Mouse (Mus musculus): ENCODE data around the gene Krt36. TPM values are rescaled to one million over a fixed set of nuclear protein-coding genes. Genes with fewer than 3 reads are reported as not detected.

Krt36 gene
- polyA plus RNA-seq, 2 experiments from 2014 or later: not detected

DNA sequence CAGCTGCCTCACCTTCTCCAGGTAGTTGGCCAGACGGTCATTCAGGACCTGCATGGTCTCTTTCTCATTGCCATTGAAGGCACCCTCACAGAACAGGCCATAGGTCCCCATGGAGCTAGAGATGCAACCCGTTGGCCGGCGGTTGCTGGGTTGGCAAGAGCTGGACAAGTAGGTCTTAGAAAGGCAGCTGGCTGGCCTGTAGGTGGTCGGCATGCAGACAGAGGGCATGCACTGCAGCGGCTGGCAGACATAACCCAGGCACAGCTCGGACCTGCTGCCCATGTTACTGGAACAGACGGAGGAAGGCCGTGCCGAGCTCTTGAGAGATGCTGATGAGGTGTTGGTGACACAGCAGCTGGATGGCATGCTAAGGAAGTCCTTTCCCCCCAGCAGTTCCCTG lies 17.6 kb downstream of the Krt36 start, which contains the start of gene Krt32:
Krt32 (minus strand) TSS at position 366 of the 400 bp plus-strand sequence.
- ATAC-seq: no peak

GRCm38 (mm10) chr11:100073873-100074272 lies 31.6 kb downstream of the Krt36 start:
- ATAC-seq: no peak

DNA sequence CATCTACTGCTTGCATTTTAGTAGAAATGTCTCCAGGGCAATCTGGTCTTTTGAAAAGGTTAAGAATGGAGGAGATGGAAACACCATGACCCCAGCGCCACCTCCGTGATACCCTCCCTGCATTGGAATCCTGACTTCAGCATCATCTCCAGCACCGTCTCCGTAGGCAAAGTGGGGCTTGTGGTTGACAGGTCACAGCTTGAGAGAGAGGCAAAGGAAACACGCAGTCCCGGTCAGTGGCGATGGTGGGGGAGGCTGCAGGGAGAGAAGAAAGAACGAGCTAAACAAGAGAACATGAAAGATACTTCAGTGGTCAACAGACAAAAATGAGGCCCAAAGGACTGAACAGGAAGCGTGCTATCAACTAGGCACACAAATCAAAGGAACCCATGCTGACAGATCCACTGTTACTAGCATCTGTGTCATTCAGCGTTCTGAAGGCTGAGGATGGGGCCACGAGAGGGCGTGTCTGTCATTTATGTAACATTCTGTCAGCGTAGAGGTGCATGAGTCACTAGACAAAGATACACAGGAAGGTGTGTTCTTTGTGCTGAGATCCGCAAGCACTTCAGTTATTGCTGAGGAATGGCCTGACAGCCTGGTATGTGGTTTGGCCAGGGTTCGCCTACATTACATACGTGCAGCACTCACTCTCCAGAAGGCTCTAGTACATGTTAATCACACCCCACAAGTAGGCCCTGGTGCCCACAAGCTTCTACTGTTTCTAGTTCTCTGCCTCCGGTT lies 38.0 kb downstream of the Krt36 start:
- no peak for ATAC-seq

GRCm38 (mm10) chr11:100066236-100067010 lies 39.0 kb downstream of the Krt36 start:
- no peak for ATAC-seq

DNA sequence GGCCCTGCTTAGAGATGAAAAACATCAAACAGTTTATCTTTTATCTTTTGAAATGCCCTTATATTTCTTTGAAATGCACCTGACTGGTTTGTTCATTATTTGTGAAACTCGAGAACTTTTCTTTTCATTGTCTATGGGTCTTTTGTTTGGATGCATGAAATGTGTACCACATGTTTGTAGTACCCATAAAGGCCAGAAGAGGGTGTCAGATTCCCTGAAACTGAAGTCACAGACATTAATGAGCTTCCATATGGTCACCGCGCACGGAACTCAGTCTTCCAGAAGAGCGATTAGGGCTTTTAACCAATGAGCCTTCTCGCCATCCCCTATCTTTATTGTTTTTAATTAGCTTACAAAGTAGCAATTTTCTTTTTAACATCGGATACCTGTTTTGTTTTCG lies 46.6 kb downstream of the Krt36 start:
- ATAC-seq: no peak

DNA sequence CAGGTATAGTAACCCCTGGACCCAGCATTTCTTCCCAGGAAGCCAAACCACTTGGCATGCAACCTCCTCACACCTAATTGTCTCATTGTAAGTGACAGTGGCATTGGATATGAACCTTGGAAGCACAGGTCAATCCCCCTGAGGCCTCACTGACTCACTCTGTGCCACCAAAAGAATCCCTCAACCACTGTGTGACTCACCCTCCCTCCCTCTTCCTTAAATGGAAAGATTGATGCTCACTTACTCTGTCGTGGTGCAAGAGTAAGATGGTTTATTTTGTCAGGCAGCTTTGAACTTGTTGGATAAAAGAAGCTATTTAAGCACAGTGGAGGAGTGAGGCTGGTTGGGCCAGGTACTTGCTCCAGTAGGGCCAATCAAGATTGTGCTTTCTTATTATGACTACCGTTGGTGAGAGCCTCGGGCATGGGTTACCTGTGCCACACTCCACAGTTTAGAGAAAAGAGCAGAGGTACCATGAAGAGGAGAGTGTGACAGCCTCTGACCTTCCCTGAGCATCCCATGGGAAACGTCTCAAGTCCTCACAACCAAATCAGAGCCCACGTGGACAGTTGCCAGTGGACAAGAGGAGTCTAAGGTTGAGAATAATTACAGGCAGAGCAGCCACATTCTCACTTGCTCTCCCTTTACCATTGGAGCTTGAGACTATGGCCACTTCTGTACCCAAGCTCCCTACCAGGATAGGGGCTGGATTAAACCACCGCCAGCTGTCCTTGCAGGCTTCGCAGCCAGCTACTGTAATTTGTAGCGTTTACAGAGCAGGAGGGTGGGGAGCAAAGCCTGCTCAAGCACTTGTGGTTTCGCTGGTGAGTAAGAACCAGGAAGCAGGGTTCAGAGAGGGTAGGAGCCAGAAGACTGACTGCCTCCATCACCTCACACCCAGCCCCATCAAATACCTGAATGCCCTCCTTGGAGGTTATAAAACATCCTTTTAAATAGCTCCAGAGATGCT lies 49.5 kb downstream of the Krt36 start:
- ATAC-seq: no peak

Other genes with a start within 250 kb of the Krt36 start
- not detected for gene Gm11568, start 247.7 kb downstream of the Krt36 start, polyA plus RNA-seq (2017; shearing (Covaris generic))
- not detected for gene Gm11559, start 241.2 kb downstream of the Krt36 start, polyA plus RNA-seq (2017; shearing (Covaris generic))
- gene Krtap9-1, start 232.2 kb downstream of the Krt36 start, polyA plus RNA-seq (2017; shearing (Covaris generic)): not detected
- gene Gm11567, start 226.4 kb downstream of the Krt36 start, polyA plus RNA-seq (2017; shearing (Covaris generic)): not detected
- not detected for gene Krtap31-1, start 197.7 kb downstream of the Krt36 start, polyA plus RNA-seq (2017; shearing (Covaris generic))
- not detected for gene Gm11565, start 190.9 kb downstream of the Krt36 start, polyA plus RNA-seq (2017; shearing (Covaris generic))
- gene Krtap31-2, start 169.3 kb downstream of the Krt36 start, polyA plus RNA-seq (2017; shearing (Covaris generic)): not detected
- not detected for gene Krtap9-5, start 157.2 kb downstream of the Krt36 start, polyA plus RNA-seq (2017; shearing (Covaris generic))
- gene Krtap29-1, start 126.6 kb downstream of the Krt36 start, polyA plus RNA-seq (2017; shearing (Covaris generic)): not detected
- not detected for gene Krtap16-1, start 119.0 kb downstream of the Krt36 start, polyA plus RNA-seq (2017; shearing (Covaris generic))
- not detected for gene Krtap17-1, start 111.6 kb downstream of the Krt36 start, polyA plus RNA-seq (2017; shearing (Covaris generic))
- gene Krt33a, start 89.4 kb downstream of the Krt36 start, polyA plus RNA-seq (2017; shearing (Covaris generic)): not detected
- gene Krt33b, start 75.8 kb downstream of the Krt36 start, polyA plus RNA-seq (2017; shearing (Covaris generic)): not detected
- gene Krt34, start 64.1 kb downstream of the Krt36 start, polyA plus RNA-seq (2017; shearing (Covaris generic)): not detected
- not detected for gene Krt31, start 55.1 kb downstream of the Krt36 start, polyA plus RNA-seq (2017; shearing (Covaris generic))
- not detected for gene Krt32, start 17.4 kb downstream of the Krt36 start, polyA plus RNA-seq (2017; shearing (Covaris generic))
- gene Krt35, start 9.4 kb downstream of the Krt36 start, polyA plus RNA-seq (2017; shearing (Covaris generic)): not detected
- not detected for gene Krt13, start 15.9 kb upstream of the Krt36 start, polyA plus RNA-seq (2017; shearing (Covaris generic))
- not detected for gene Krt15, start 30.3 kb upstream of the Krt36 start, polyA plus RNA-seq (2017; shearing (Covaris generic))
- not detected for gene Krt19, start 43.0 kb upstream of the Krt36 start, polyA plus RNA-seq (2017; shearing (Covaris generic))
- not detected for gene Krt9, start 87.6 kb upstream of the Krt36 start, polyA plus RNA-seq (2017; shearing (Covaris generic))
- gene Krt14, start 101.9 kb upstream of the Krt36 start, polyA plus RNA-seq (2017; shearing (Covaris generic)): not detected
- not detected for gene Krt16, start 143.3 kb upstream of the Krt36 start, polyA plus RNA-seq (2017; shearing (Covaris generic))
- gene Krt17, start 155.4 kb upstream of the Krt36 start, polyA plus RNA-seq (2017; shearing (Covaris generic)): 1 to 10 TPM; 1.7 to 6.4 TPM
- not detected for gene Krt42, start 164.2 kb upstream of the Krt36 start, polyA plus RNA-seq (2017; shearing (Covaris generic))
- gene Eif1, start 214.3 kb upstream of the Krt36 start, polyA plus RNA-seq (2017; shearing (Covaris generic)): 1,000 to 10,000 TPM; 1,870 to 3,129 TPM
- not detected for gene Gast, start 228.8 kb upstream of the Krt36 start, polyA plus RNA-seq (2017; shearing (Covaris generic))

Measured in CD4-positive, CD25-positive, alpha-beta regulatory T cell, adult 4 months (primary cell).